Mouse (Mus musculus): Measurements from ENCODE around the gene Crocc2. TPM values are rescaled to one million over a fixed set of nuclear protein-coding genes. Genes with fewer than 3 reads are reported as not detected.

Gene Crocc2
- polyA plus RNA-seq, 1 experiment: 0.06 TPM

DNA sequence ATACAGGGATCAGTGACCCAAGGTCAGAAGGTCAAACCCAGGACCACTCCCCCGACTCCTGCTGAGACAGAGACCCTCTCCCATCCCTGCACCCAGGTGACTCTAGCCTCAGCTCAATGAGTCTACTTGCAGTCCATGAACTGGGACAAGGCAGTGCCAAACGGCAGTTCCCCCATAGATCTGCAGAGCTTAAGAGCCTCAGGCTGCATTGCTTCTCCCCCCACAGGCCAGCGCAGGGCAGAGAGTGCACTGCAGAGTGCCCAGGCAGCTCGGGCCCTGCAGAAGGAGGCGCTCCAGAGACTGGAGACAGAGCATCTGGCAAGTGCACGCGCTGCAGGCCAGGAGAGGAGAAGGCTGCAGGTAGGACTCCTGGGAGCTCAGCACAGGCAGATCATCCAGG, 49.0 kb downstream of the Crocc2 start:
- H3K27me3 ChIP-seq (ENCODE audit: control insufficient read depth, insufficient read depth, low read length): no peaks in the 10 kb centered on the region
- no peak overlapping the region for H3K4me3 ChIP-seq (ENCODE audit: control insufficient read depth, low read depth, low read length)
- no peaks in the 10 kb centered on the region for H3K4me1 ChIP-seq (ENCODE audit: control insufficient read depth, insufficient read depth, low read length)
- H3K27ac ChIP-seq (ENCODE audit: control insufficient read depth, insufficient read depth, low read depth, low read length): no peak overlapping the region
- H3K36me3 ChIP-seq (ENCODE audit: control insufficient read depth, insufficient read depth, low read length): no peaks in the 10 kb centered on the region
- TF ChIP-seq POLR2A (IDR thresholded peaks at IDR 0.05; ENCODE audit: control insufficient read depth, low read depth, low read length) (no peak), CTCF (IDR thresholded peaks at IDR 0.05; ENCODE audit: control insufficient read depth, insufficient read depth, insufficient replicate concordance, low read depth, low read length) (no peak)

DNA sequence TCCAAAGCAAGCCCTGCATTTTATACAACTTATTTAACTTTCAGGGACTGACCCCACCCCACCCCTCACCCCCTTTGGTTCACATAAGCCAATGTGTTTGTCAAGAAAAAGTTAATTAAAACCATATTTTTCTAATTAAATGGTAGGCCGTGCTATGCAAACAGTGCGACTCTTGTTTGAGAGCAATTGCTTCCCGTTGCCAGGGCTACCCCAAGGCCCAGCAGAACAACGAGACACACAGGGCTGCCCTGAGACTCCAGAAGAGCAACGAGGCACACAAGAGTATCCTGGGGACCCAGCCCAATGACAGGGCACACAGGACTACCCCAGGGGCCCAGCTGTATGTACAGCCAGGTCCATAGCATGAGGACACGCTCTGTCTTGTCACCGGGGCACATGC, 52.3 kb downstream of the Crocc2 start:
- Histone ChIP-seq H3K4me3 (ENCODE audit: control insufficient read depth, low read depth, low read length) (no peak overlapping the region), H3K27ac (ENCODE audit: control insufficient read depth, insufficient read depth, low read depth, low read length) (no peak overlapping the region), H3K27me3 (ENCODE audit: control insufficient read depth, insufficient read depth, low read length) (no peaks in the 10 kb centered on the region), H3K36me3 (ENCODE audit: control insufficient read depth, insufficient read depth, low read length) (no peaks in the 10 kb centered on the region), H3K4me1 (ENCODE audit: control insufficient read depth, insufficient read depth, low read length) (no peaks in the 10 kb centered on the region; the same call in 1 of the 2 replicates)
- no peak for TF ChIP-seq POLR2A (IDR thresholded peaks at IDR 0.05; ENCODE audit: control insufficient read depth, low read depth, low read length)
- TF ChIP-seq CTCF (IDR thresholded peaks at IDR 0.05; ENCODE audit: control insufficient read depth, insufficient read depth, insufficient replicate concordance, low read depth, low read length): no peak

DNA sequence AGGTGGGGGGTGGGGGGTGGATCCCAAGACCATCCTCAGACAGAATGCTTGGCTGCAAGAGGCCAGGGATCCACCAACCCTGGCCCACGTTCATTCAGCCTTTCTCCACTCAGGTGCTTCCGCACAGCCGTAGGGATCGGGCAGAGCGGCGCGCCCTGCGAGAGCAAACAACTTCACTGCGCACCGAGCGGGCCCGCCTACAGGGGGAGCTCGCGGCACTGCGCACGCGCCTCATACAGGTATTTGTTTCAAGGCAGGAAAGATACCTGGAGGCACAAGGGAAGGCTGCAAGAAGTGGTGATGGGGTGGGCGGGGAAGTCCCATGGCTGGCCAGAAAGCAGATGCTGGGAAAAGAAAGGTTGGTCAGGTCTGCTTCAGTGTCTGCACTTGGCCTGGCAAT, 55.4 kb downstream of the Crocc2 start:
- H3K36me3 ChIP-seq (ENCODE audit: control insufficient read depth, insufficient read depth, low read length): no peaks in the 10 kb centered on the region
- TF ChIP-seq CTCF (IDR thresholded peaks at IDR 0.05; ENCODE audit: control insufficient read depth, insufficient read depth, insufficient replicate concordance, low read depth, low read length) (peak; percentile 68; the same call in 1 of the 2 replicates), POLR2A (IDR thresholded peaks at IDR 0.05; ENCODE audit: control insufficient read depth, low read depth, low read length) (no peak)
- peaks cover 8% of the 10 kb centered on the region; the same call in 1 of the 2 replicates for H3K4me1 ChIP-seq (ENCODE audit: control insufficient read depth, insufficient read depth, low read length)
- H3K27ac ChIP-seq (ENCODE audit: control insufficient read depth, insufficient read depth, low read depth, low read length): no peak overlapping the region
- H3K27me3 ChIP-seq (ENCODE audit: control insufficient read depth, insufficient read depth, low read length): no peaks in the 10 kb centered on the region
- no peak overlapping the region for H3K4me3 ChIP-seq (ENCODE audit: control insufficient read depth, low read depth, low read length)

DNA sequence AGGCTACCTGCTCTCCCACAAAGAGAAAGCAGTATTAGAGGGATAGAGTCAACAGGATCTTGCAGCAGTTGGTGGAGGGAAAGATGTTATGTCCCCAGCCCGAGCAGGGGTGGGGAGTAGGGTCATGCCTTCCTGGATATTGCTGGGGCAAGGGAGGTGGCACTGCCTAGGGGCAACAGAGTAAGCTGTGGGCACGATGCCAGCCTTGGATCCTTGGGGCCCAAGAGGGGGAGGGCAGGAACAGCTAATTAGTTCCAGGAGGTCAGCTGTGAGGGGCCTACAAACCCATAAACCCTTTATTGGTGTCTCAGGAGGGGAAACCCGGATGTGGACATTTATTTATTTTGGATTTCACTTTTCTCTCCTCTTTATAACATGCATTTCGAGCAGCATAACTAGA, 56.7 kb downstream of the Crocc2 start:
- Histone ChIP-seq H3K4me3 (ENCODE audit: control insufficient read depth, low read depth, low read length) (no peak overlapping the region), H3K27me3 (ENCODE audit: control insufficient read depth, insufficient read depth, low read length) (no peaks in the 10 kb centered on the region), H3K4me1 (ENCODE audit: control insufficient read depth, insufficient read depth, low read length) (peaks cover 8% of the 10 kb centered on the region; the same call in 1 of the 2 replicates), H3K36me3 (ENCODE audit: control insufficient read depth, insufficient read depth, low read length) (no peaks in the 10 kb centered on the region), H3K27ac (ENCODE audit: control insufficient read depth, insufficient read depth, low read depth, low read length) (no peak overlapping the region)
- TF ChIP-seq CTCF (IDR thresholded peaks at IDR 0.05; ENCODE audit: control insufficient read depth, insufficient read depth, insufficient replicate concordance, low read depth, low read length): no peak

DNA sequence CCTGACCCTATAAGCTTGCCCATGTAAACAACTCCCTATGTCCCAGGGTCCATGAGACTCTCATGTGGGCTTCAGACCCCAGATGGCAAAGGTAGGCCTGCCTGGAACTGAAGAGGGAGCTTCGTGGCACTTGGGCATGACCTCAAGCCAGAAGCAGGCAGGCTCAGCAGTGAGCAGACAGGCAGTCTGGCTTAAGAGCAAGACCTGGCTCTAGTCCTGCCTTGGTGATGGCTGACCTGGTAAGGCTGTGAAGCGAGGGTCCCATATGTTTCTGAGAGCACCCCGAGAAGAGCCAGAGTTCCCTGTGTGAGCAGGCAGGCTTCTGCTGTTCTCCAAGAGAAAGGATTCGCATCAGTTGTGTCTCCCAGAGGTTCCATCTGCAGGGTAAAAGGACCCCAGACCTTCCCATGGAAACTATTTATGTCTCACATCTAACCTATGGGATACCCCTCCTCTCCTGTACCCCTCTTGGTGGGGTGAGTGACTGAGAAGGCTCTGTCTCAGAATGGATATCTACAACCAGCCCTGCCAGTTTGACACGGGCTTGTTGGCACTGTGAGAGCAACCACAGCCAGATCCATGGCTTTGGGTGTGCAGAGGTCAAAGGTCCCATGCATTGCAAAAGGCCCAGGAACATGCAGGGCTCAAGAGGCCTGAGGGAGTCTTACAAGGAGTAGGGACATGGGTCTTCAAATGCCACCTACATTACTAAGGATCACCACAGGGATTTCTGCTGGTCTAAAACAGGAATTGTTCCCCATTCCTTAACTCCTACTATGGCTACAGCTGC, 57.4 kb downstream of the Crocc2 start:
- Histone ChIP-seq H3K4me3 (ENCODE audit: control insufficient read depth, low read depth, low read length) (no peak overlapping the region), H3K36me3 (ENCODE audit: control insufficient read depth, insufficient read depth, low read length) (no peaks in the 10 kb centered on the region), H3K27ac (ENCODE audit: control insufficient read depth, insufficient read depth, low read depth, low read length) (no peak overlapping the region), H3K4me1 (ENCODE audit: control insufficient read depth, insufficient read depth, low read length) (peaks cover 8% of the 10 kb centered on the region; the same call in 1 of the 2 replicates), H3K27me3 (ENCODE audit: control insufficient read depth, insufficient read depth, low read length) (no peaks in the 10 kb centered on the region)
- TF ChIP-seq POLR2A (IDR thresholded peaks at IDR 0.05; ENCODE audit: control insufficient read depth, low read depth, low read length) (no peak), CTCF (IDR thresholded peaks at IDR 0.05; ENCODE audit: control insufficient read depth, insufficient read depth, insufficient replicate concordance, low read depth, low read length) (no peak)

DNA sequence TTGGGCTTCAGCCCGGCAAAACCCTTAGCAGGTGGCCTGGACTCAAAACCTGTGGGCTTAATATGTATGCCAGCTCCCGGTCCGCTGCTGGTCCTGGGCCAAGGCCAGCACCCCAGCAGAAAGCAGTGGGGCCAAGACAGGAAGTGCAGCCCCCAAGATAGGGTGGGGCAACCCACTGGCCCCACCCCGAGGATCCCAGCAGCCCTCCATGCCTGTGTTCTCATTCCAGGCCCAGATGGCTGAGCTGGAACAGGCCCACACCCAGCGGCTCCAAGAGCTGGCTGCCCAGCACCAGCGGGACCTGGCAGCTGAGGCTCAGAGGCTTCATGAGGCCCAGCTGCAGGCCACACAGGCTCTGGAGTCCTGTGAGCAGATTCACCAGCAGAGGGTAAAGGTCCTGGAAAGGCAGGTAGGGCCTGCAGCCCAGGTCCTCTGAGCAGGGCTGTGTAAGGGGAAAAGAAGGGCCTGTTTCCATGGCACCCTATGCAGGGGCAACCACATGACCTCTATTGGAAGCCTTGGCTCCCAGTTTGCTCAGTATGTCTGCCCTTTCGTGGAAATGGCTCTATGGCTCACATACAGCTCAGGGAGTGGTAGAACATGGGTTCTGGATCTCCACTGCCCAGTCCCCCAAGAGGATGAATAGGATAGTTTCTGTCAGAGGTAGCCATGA, 58.9 kb downstream of the Crocc2 start:
- Histone ChIP-seq H3K27ac (ENCODE audit: control insufficient read depth, insufficient read depth, low read depth, low read length) (no peak overlapping the region), H3K36me3 (ENCODE audit: control insufficient read depth, insufficient read depth, low read length) (no peaks in the 10 kb centered on the region), H3K4me3 (ENCODE audit: control insufficient read depth, low read depth, low read length) (no peak overlapping the region), H3K4me1 (ENCODE audit: control insufficient read depth, insufficient read depth, low read length) (peaks cover 8% of the 10 kb centered on the region; the same call in 1 of the 2 replicates), H3K27me3 (ENCODE audit: control insufficient read depth, insufficient read depth, low read length) (no peaks in the 10 kb centered on the region)
- TF ChIP-seq CTCF (IDR thresholded peaks at IDR 0.05; ENCODE audit: control insufficient read depth, insufficient read depth, insufficient replicate concordance, low read depth, low read length) (no peak), POLR2A (IDR thresholded peaks at IDR 0.05; ENCODE audit: control insufficient read depth, low read depth, low read length) (no peak)

DNA sequence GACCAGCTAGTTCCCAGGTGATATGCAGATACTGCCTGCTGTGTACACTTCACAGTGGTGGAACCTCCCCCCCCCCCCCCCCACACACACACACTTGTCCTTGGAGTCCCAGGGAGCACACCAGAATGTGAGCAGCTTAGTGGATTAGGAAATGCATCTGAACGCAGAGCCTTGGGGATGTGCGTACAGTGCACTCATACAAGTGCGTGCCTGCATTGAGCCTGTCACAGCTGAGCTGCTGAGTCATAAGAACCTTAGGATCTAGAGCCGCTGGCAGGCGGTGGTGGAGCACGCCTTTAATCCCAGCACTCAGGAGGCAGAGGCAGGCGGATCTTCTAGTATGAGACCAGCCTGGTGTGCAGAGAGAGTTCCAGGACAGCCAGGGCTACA, 59.4 kb downstream of the Crocc2 start:
- Histone ChIP-seq H3K27me3 (ENCODE audit: control insufficient read depth, insufficient read depth, low read length) (no peaks in the 10 kb centered on the region), H3K4me1 (ENCODE audit: control insufficient read depth, insufficient read depth, low read length) (peaks cover 8% of the 10 kb centered on the region; the same call in 1 of the 2 replicates), H3K4me3 (ENCODE audit: control insufficient read depth, low read depth, low read length) (no peak overlapping the region), H3K36me3 (ENCODE audit: control insufficient read depth, insufficient read depth, low read length) (no peaks in the 10 kb centered on the region), H3K27ac (ENCODE audit: control insufficient read depth, insufficient read depth, low read depth, low read length) (no peak overlapping the region)
- TF ChIP-seq CTCF (IDR thresholded peaks at IDR 0.05; ENCODE audit: control insufficient read depth, insufficient read depth, insufficient replicate concordance, low read depth, low read length) (no peak), POLR2A (IDR thresholded peaks at IDR 0.05; ENCODE audit: control insufficient read depth, low read depth, low read length) (no peak)
